Mouse (Mus musculus): ENCODE data around the gene Otulin.

GRCm38 (mm10) chr15:27506893-27507596 is 123.4 kb downstream of the Otulin start:
- TF ChIP-seq CTCF (IDR thresholded peaks at IDR 0.05; ENCODE audit: low read depth, low read length) (no peak), GATA1 (IDR thresholded peaks at IDR 0.05; ENCODE audit: borderline replicate concordance, low read length) (no peak)

Data from G1E (cell line).